Mouse (Mus musculus): Measurements from ENCODE around the gene Mmp28. TPM values are rescaled to one million over a fixed set of nuclear protein-coding genes. Genes with fewer than 3 reads are reported as not detected.

The Mmp28 gene
- total RNA-seq (2021) = 10 to 100 TPM; 17.5 to 18.8 TPM
- long read RNA-seq, experiment 1 = 0 reads
- long read RNA-seq, experiment 2, partial matches to known transcripts = 0 of 2 reads
- long read RNA-seq, experiment 2, other reads (novel, unspliced or antisense) = 2 of 2 reads

GRCm38 (mm10) chr11:83462711-83463244 is at the start of gene Mmp28:
TSS of gene Mmp28 (minus strand) at chr11:83463071.
- DNase-seq (ENCODE audit: low spot score in 2 of 2) = no peak

GRCm38 (mm10) chr11:83509521-83509920 is 46.6 kb upstream of the Mmp28 start:
- DNase-seq (ENCODE audit: low spot score in 2 of 2) = no peak

- DNase-seq (ENCODE audit: low spot score in 2 of 2) = no peak
Observed at GRCm38 (mm10) chr11:83504308-83504707, 41.4 kb upstream of the Mmp28 start.

- DNase-seq (ENCODE audit: low spot score in 2 of 2) = no peak
Observed at GRCm38 (mm10) chr11:83495571-83495970, 32.7 kb upstream of the Mmp28 start.

- no peak for DNase-seq (ENCODE audit: low spot score in 2 of 2)
Observed at GRCm38 (mm10) chr11:83491488-83491887, 28.6 kb upstream of the Mmp28 start.

GRCm38 (mm10) chr11:83473235-83474016 is 10.6 kb upstream of the Mmp28 start:
- no peak for DNase-seq (ENCODE audit: low spot score in 2 of 2)

- DNase-seq (ENCODE audit: low spot score in 2 of 2) = peak; percentile 95 to 99
Observed at GRCm38 (mm10) chr11:83472324-83473234, 9.7 kb upstream of the Mmp28 start, which contains the start of gene Taf15. TSS of gene Taf15 (plus strand) at chr11:83473086.

- DNase-seq (ENCODE audit: low spot score in 2 of 2) = no peak
Observed at GRCm38 (mm10) chr11:83471766-83472165, 8.9 kb upstream of the Mmp28 start.

GRCm38 (mm10) chr11:83468765-83469164 is 5.9 kb upstream of the Mmp28 start:
- DNase-seq (ENCODE audit: low spot score in 2 of 2) = no peak

GRCm38 (mm10) chr11:83467120-83467652 is 4.3 kb upstream of the Mmp28 start:
- DNase-seq (ENCODE audit: low spot score in 2 of 2) = no peak

GRCm38 (mm10) chr11:83465976-83466375 is 3.1 kb upstream of the Mmp28 start:
- no peak for DNase-seq (ENCODE audit: low spot score in 2 of 2)

GRCm38 (mm10) chr11:83461462-83462027 is 1.3 kb downstream of the Mmp28 start:
- DNase-seq (ENCODE audit: low spot score in 2 of 2) = no peak

GRCm38 (mm10) chr11:83457912-83458601 is 4.8 kb downstream of the Mmp28 start:
- DNase-seq (ENCODE audit: low spot score in 2 of 2) = no peak

GRCm38 (mm10) chr11:83457257-83457656 is 5.6 kb downstream of the Mmp28 start:
- DNase-seq (ENCODE audit: low spot score in 2 of 2) = no peak

GRCm38 (mm10) chr11:83455608-83456007 is 7.3 kb downstream of the Mmp28 start:
- no peak for DNase-seq (ENCODE audit: low spot score in 2 of 2)

- no peak for DNase-seq (ENCODE audit: low spot score in 2 of 2)
Observed at GRCm38 (mm10) chr11:83454548-83454947, 8.3 kb downstream of the Mmp28 start.

- DNase-seq (ENCODE audit: low spot score in 2 of 2) = no peak
Observed at GRCm38 (mm10) chr11:83451281-83451680, 11.6 kb downstream of the Mmp28 start.

- no peak for DNase-seq (ENCODE audit: low spot score in 2 of 2)
Observed at GRCm38 (mm10) chr11:83450550-83450949, 12.3 kb downstream of the Mmp28 start.

GRCm38 (mm10) chr11:83449298-83449697 is 13.6 kb downstream of the Mmp28 start:
- DNase-seq (ENCODE audit: low spot score in 2 of 2) = no peak

- no peak for DNase-seq (ENCODE audit: low spot score in 2 of 2)
Observed at GRCm38 (mm10) chr11:83448927-83449236, 14.0 kb downstream of the Mmp28 start.
